10 mouse cellular contexts compared by ENCODE assay signal in genomic region chr10:108172817-108173563, GRCm38 (mm10). TPM values are rescaled to one million over a fixed set of nuclear protein-coding genes. Genes with fewer than 3 reads are reported as not detected.
DNase-seq lines count a peak whose midpoint lies in the region; ATAC-seq lines count a peak whose summit lies in the region.
"Had no signal": no experiment of that assay in that cellular context is flagged by ENCODE, and none has a peak within 500 bp of the region (broad histone marks: within the 10 kb centered on the region; RNA-seq: fewer than 3 reads in every experiment).

No protein-coding gene starts in this region.

- H3K4me2 ChIP-seq in heart, embryonic 13.5 days, result peak overlapping the region; percentile 56
- H3K4me2 ChIP-seq in heart, embryonic 14.5 days (ENCODE audit: low read length), result peak overlapping the region; percentile 50
- no peak overlapping the region for H3K4me2 ChIP-seq in midbrain, embryonic 14.5 days (ENCODE audit: low read length)
- H3K4me2 ChIP-seq: lung, embryonic 14.5 days had no signal

- intact Hi-C loops in heart, postnatal 36 days (cut with DNase I), result no loop called here

- H3K27ac ChIP-seq in heart, embryonic 13.5 days (replicated peaks), result peak overlapping the region; percentile 86
- H3K27ac ChIP-seq in heart, embryonic 14.5 days (replicated peaks in 1 of 2; ENCODE audit: control insufficient read depth in 1 of 2, insufficient read depth in 1 of 2, low read depth in 2 of 2, low read length in 2 of 2), result peak overlapping the region; percentile 81 to 89
- H3K27ac ChIP-seq in midbrain, embryonic 14.5 days (replicated peaks; ENCODE audit: low read depth, low read length), result no peak overlapping the region

- H3K4me3 ChIP-seq in heart, embryonic 13.5 days, result peak overlapping the region; percentile 13; the same call in 1 of the 2 replicates
- no peak overlapping the region; a peak in 1 of 4 replicates for H3K4me3 ChIP-seq in heart, embryonic 14.5 days (ENCODE audit: control insufficient read depth in 1 of 2, insufficient read depth in 1 of 2, low read depth in 1 of 2, low read length in 2 of 2)
- H3K4me3 ChIP-seq in midbrain, embryonic 14.5 days (replicated peaks; ENCODE audit: low read depth, low read length), result no peak overlapping the region

- H3K27me3 ChIP-seq in heart, embryonic 13.5 days (replicated peaks), result no peaks in the 10 kb centered on the region
- H3K27me3 ChIP-seq in heart, embryonic 14.5 days (ENCODE audit: control insufficient read depth, insufficient read depth, low read length), result no peaks in the 10 kb centered on the region
- no peaks in the 10 kb centered on the region for H3K27me3 ChIP-seq in midbrain, embryonic 14.5 days (ENCODE audit: control insufficient read depth, insufficient read depth, low read length)

- WGBS in heart, embryonic 13.5 days, result 28% methylated on average over 6 of the region's 6 CpGs
- 18% methylated on average over 6 of the region's 6 CpGs for whole genome bisulfite sequencing in heart, embryonic 14.5 days
- WGBS in midbrain, embryonic 14.5 days, result 79% methylated on average over 6 of the region's 6 CpGs

- H3K9ac ChIP-seq in heart, embryonic 13.5 days, result peak overlapping the region; percentile 62
- H3K9ac ChIP-seq in heart, embryonic 14.5 days (ENCODE audit: low read length), result peak overlapping the region; percentile 56
- H3K9ac ChIP-seq in midbrain, embryonic 14.5 days (replicated peaks; ENCODE audit: low read length), result no peak overlapping the region
- H3K9ac ChIP-seq: lung, embryonic 14.5 days had no signal

- peaks cover 66% of the 10 kb centered on the region for H3K4me1 ChIP-seq in heart, embryonic 13.5 days
- peaks cover 15 to 60% of the 10 kb centered on the region in 2 experiments for H3K4me1 ChIP-seq in heart, embryonic 14.5 days (ENCODE audit: control insufficient read depth in 2 of 2, insufficient read depth in 2 of 2, low read length in 2 of 2)
- H3K4me1 ChIP-seq in midbrain, embryonic 14.5 days (ENCODE audit: control insufficient read depth, insufficient read depth, low read length), result 0 out of 2 replicates have a peak, but pooled peaks cover 3% of the 10 kb centered on the region

- peaks cover 5% of the 10 kb centered on the region for H3K36me3 ChIP-seq in heart, embryonic 13.5 days
- H3K36me3 ChIP-seq in heart, embryonic 14.5 days (ENCODE audit: control insufficient read depth, insufficient read depth, low read length), result no peaks in the 10 kb centered on the region
- no peaks in the 10 kb centered on the region for H3K36me3 ChIP-seq in midbrain, embryonic 14.5 days (ENCODE audit: control insufficient read depth, insufficient read depth, low read length)

- no peak for ATAC-seq in heart, embryonic 13.5 days (ENCODE audit: extremely low read depth, insufficient number of reproducible peaks, low FRiP score, low TSS enrichment)
- ATAC-seq in heart, embryonic 14.5 days (ENCODE audit: insufficient number of reproducible peaks, insufficient read depth, low FRiP score, low read depth), result peak; percentile 62; the same call in 1 of the 2 replicates
- peak; percentile 38 for ATAC-seq in megakaryocyte progenitor cell, adult 5-6 weeks (replicated peaks; ENCODE audit: poor library complexity)
- ATAC-seq in midbrain, embryonic 14.5 days (ENCODE audit: low FRiP score, low TSS enrichment), result no peak

- H3K9me3 ChIP-seq in heart, embryonic 13.5 days, result no peaks in the 10 kb centered on the region
- H3K9me3 ChIP-seq in heart, embryonic 14.5 days (ENCODE audit: control insufficient read depth, low read length), result no peaks in the 10 kb centered on the region
- no peaks in the 10 kb centered on the region for H3K9me3 ChIP-seq in midbrain, embryonic 14.5 days (ENCODE audit: control insufficient read depth, low read length)

- DNase-seq in heart, postnatal 36 days, result no peak
- peak; percentile 62 for DNase-seq in Muller cell, postnatal 12 days (ENCODE audit: inconsistent ontology term)
- no peak for DNase-seq in thymus, postnatal 10 days (ENCODE audit: low spot score in 2 of 2)
- no peak for DNase-seq in midbrain, embryonic 14.5 days
- DNase-seq: cerebellum, adult 18-20 months; kidney, adult 9 months; lung, embryonic 14.5 days had no signal

RNA-seq across cellular contexts. Expression of gene Ppp1r12a, which starts 11.0 kb away (rescaled TPM):
- polyA plus RNA-seq in heart, embryonic 13.5 days (2015; fragmentation: Nextera tagmentation; extraction: Ambion mirVana), result 88.1 and 100.0 TPM in 2 replicates
- 10 to 100 TPM; 55.4 to 61.8 TPM for total RNA-seq in heart, postnatal 36 days (2021)
- polyA plus RNA-seq in heart, embryonic 14.5 days (2014; fragmentation: Nextera tagmentation; extraction: Ambion mirVana), result 96.8 and 108 TPM in 2 replicates
- 101 and 106 TPM in 2 replicates for total RNA-seq in megakaryocyte progenitor cell, adult 5-6 weeks (2015)
- total RNA-seq in megakaryocyte progenitor cell, adult 5-6 weeks (2017), result 137 and 172 TPM in 2 replicates
- 73.4 and 76.2 TPM in 2 replicates for polyA plus RNA-seq in midbrain, embryonic 14.5 days (2014; fragmentation: Nextera tagmentation; extraction: Ambion mirVana)

Comparison
In these comparisons a context has a peak if more than half of its experiments do, and no peak if none do; other contexts are left out.
1. ATAC-seq: peak in heart, embryonic 14.5 days (single experiment) and megakaryocyte progenitor cell, adult 5-6 weeks (single experiment); none in heart, embryonic 13.5 days (single experiment) and midbrain, embryonic 14.5 days (single experiment).